Mouse (Mus musculus) CH12.LX (cell line): ENCODE data around the gene Setd2. TPM values are rescaled to one million over a fixed set of nuclear protein-coding genes. Genes with fewer than 3 reads are reported as not detected.

Experiments used
- DNase-seq: peaks from one replicate; pipeline ENCODE4 v3.0.0-alpha.2; 2013; ENCODE audit errors: extremely low read depth
- H3K27ac ChIP-seq: 2 replicates; pipeline ENCODE4 v1.5.1; 2012; ENCODE audit warnings: low read depth, mild to moderate bottlenecking, control low read depth, moderate library complexity; ENCODE audit not compliant: insufficient read depth
- H3K27me3 ChIP-seq: replicated peaks from 2 replicates; pipeline ENCODE3; 2012; ENCODE audit warnings: inconsistent platforms
- H3K36me3 ChIP-seq, 2 experiments: replicated peaks in 1 of 2; 2 replicates each; pipeline versions ENCODE3 to v1.6.1; 2012; ENCODE audit warnings: inconsistent platforms in 1 of 2, low read length in 1 of 2, mild to moderate bottlenecking in 1 of 2, mixed read lengths in 1 of 2, moderate library complexity in 1 of 2; ENCODE audit not compliant: control insufficient read depth in 1 of 2, insufficient read depth in 1 of 2
- H3K4me1 ChIP-seq, 2 experiments: 2 replicates each; pipeline ENCODE4 v1.6.1; 2012; ENCODE audit warnings: inconsistent platforms in 1 of 2, moderate library complexity in 1 of 2; ENCODE audit not compliant: insufficient read depth in 2 of 2, control insufficient read depth in 1 of 2
- H3K4me2 ChIP-seq: 2 replicates; pipeline ENCODE4 v1.6.1; 2012; ENCODE audit warnings: low read depth, mild to moderate bottlenecking, control low read depth; ENCODE audit not compliant: poor library complexity, insufficient read depth, severe bottlenecking
- H3K4me3 ChIP-seq, 3 experiments: fragments of 150-350 bp in 1 of 3; sonication (generic) in 1 of 3; replicated peaks in 1 of 3; 2 replicates each; pipeline versions ENCODE3 to v1.5.1; 2011 to 2012; ENCODE audit warnings: low read depth in 2 of 3, low read length in 2 of 3, mild to moderate bottlenecking in 2 of 3, moderate library complexity in 2 of 3, control low read depth in 1 of 3, improper control_type of control experiment in 1 of 3, inconsistent platforms in 1 of 3, mixed read lengths in 1 of 3; ENCODE audit not compliant: poor library complexity in 1 of 3
- H3K79me2 ChIP-seq: replicated peaks from 2 replicates; pipeline ENCODE4 v1.6.1; 2012; ENCODE audit warnings: mild to moderate bottlenecking, moderate library complexity; ENCODE audit not compliant: control insufficient read depth, poor library complexity, insufficient read depth, severe bottlenecking; ENCODE audit errors: extremely low read depth
- H3K9ac ChIP-seq: 2 replicates; pipeline ENCODE4 v1.6.1; 2012; ENCODE audit warnings: low read depth, mild to moderate bottlenecking, control low read depth, moderate library complexity; ENCODE audit not compliant: insufficient read depth
- H3K9me3 ChIP-seq: replicated peaks from 2 replicates; pipeline ENCODE3; 2012; ENCODE audit warnings: low read length, inconsistent platforms, mixed read lengths
- BHLHE40 ChIP-seq: IDR thresholded peaks from 2 replicates; pipeline ENCODE4 v1.6.1; 2011; ENCODE audit warnings: mild to moderate bottlenecking, low read depth, low read length, improper control_type of control experiment
- CHD1 ChIP-seq: IDR thresholded peaks from 2 replicates; pipeline ENCODE4 v1.6.1; 2012; ENCODE audit warnings: low read depth, low read length, improper control_type of control experiment, inconsistent platforms
- ELF1 ChIP-seq: IDR thresholded peaks from 2 replicates; pipeline ENCODE4 v1.6.1; 2014; ENCODE audit warnings: low read depth, mild to moderate bottlenecking, inconsistent platforms, low read length, improper control_type of control experiment
- EP300 ChIP-seq: IDR thresholded peaks from 2 replicates; pipeline ENCODE4 v1.6.1; 2011; ENCODE audit warnings: low read length, improper control_type of control experiment
- ETS1 ChIP-seq: conservative IDR thresholded peaks from 2 replicates; pipeline ENCODE4 v1.6.1; 2012; ENCODE audit warnings: low read depth, mild to moderate bottlenecking, inconsistent platforms, low read length, improper control_type of control experiment, moderate library complexity
- HCFC1 ChIP-seq: IDR thresholded peaks from 2 replicates; pipeline ENCODE4 v1.6.1; 2012; ENCODE audit warnings: low read depth, mild to moderate bottlenecking, inconsistent platforms, low read length, improper control_type of control experiment
- IRF4 ChIP-seq: IDR thresholded peaks from 2 replicates; pipeline ENCODE4 v1.6.1; 2014; ENCODE audit warnings: low read depth, mild to moderate bottlenecking, inconsistent platforms, low read length, improper control_type of control experiment
- KAT2A ChIP-seq: IDR thresholded peaks from 2 replicates; pipeline ENCODE4 v1.6.1; 2012; ENCODE audit warnings: low read length, improper control_type of control experiment, inconsistent platforms; ENCODE audit not compliant: insufficient replicate concordance
- MAFK ChIP-seq: IDR thresholded peaks from 2 replicates; pipeline ENCODE4 v1.6.1; 2011; ENCODE audit warnings: low read length, improper control_type of control experiment; ENCODE audit not compliant: insufficient replicate concordance
- MAX ChIP-seq: IDR thresholded peaks from 2 replicates; pipeline ENCODE4 v1.6.1; 2011; ENCODE audit warnings: low read length, improper control_type of control experiment
- MAZ ChIP-seq: IDR thresholded peaks from 2 replicates; pipeline ENCODE4 v1.6.1; 2012; ENCODE audit warnings: low read depth, mild to moderate bottlenecking, inconsistent platforms, low read length, improper control_type of control experiment, moderate library complexity
- MEF2A ChIP-seq: IDR thresholded peaks from 2 replicates; pipeline ENCODE4 v1.6.1; 2014; ENCODE audit warnings: low read depth, mild to moderate bottlenecking, inconsistent platforms, low read length, improper control_type of control experiment, borderline replicate concordance
- NRF1 ChIP-seq: IDR thresholded peaks from 2 replicates; pipeline ENCODE4 v1.6.1; 2014; ENCODE audit warnings: low read depth, mild to moderate bottlenecking, inconsistent platforms, low read length, improper control_type of control experiment, moderate library complexity
- POLR2AphosphoS2 ChIP-seq: IDR thresholded peaks from 2 replicates; pipeline ENCODE4 v1.6.1; 2011; ENCODE audit warnings: low read depth, low read length, improper control_type of control experiment
- RAD21 ChIP-seq: IDR thresholded peaks from 2 replicates; pipeline ENCODE4 v1.6.1; 2011; ENCODE audit warnings: low read depth, mild to moderate bottlenecking, low read length, improper control_type of control experiment, moderate library complexity
- SIN3A ChIP-seq: IDR thresholded peaks from 2 replicates; pipeline ENCODE4 v1.6.1; 2012; ENCODE audit warnings: low read length, improper control_type of control experiment, inconsistent platforms
- SMC3 ChIP-seq: IDR thresholded peaks from 2 replicates; pipeline ENCODE4 v1.6.1; 2011; ENCODE audit warnings: low read depth, low read length, improper control_type of control experiment
- TBP ChIP-seq: conservative IDR thresholded peaks from 2 replicates; pipeline ENCODE4 v1.6.1; 2011; ENCODE audit warnings: low read depth, low read length, improper control_type of control experiment
- TCF12 ChIP-seq: IDR thresholded peaks from 2 replicates; pipeline ENCODE4 v1.6.1; 2014; ENCODE audit warnings: low read depth, mild to moderate bottlenecking, inconsistent platforms, low read length, improper control_type of control experiment
- UBTF ChIP-seq: IDR thresholded peaks from 2 replicates; pipeline ENCODE4 v1.6.1; 2012; ENCODE audit warnings: low read depth, mild to moderate bottlenecking, inconsistent platforms, low read length, improper control_type of control experiment, moderate library complexity
- USF1 ChIP-seq: IDR thresholded peaks from 2 replicates; pipeline ENCODE4 v1.6.1; 2014; ENCODE audit warnings: low read depth, mild to moderate bottlenecking, inconsistent platforms, low read length, improper control_type of control experiment
- USF2 ChIP-seq: conservative IDR thresholded peaks from 2 replicates; pipeline ENCODE4 v1.6.1; 2011; ENCODE audit warnings: low read depth, low read length, improper control_type of control experiment
- ZC3H11A ChIP-seq: IDR thresholded peaks from 2 replicates; pipeline ENCODE4 v1.6.1; 2012; ENCODE audit warnings: low read depth, mild to moderate bottlenecking, inconsistent platforms, low read length, improper control_type of control experiment
- ZMIZ1 ChIP-seq: IDR thresholded peaks from 2 replicates; pipeline ENCODE4 v1.6.1; 2012; ENCODE audit warnings: low read depth, mild to moderate bottlenecking, inconsistent platforms, low read length, improper control_type of control experiment
- ZNF384 ChIP-seq: IDR thresholded peaks from 2 replicates; pipeline ENCODE4 v1.6.1; 2012; ENCODE audit warnings: low read depth, low read length, improper control_type of control experiment, inconsistent platforms
- dilution Hi-C: fragments of 300-500 bp; cut with MboI; formaldehyde crosslinking; loops from 2 replicates; pipeline ENCODE4 v1.14.3; 2020; ENCODE audit warnings: low sequenced_read_pairs; ENCODE audit not compliant: extremely low pct_unique_long_range_greater_than_20kb, extremely low pct_ligation_motif_present
- in situ Hi-C: fragments of 300-500 bp; cut with MboI; formaldehyde crosslinking; loops from 3 replicates; pipeline ENCODE4 v1.14.3; 2019; ENCODE audit warnings: low sequenced_read_pairs, low pct_ligation_motif_present, low pct_unique_long_range_greater_than_20kb, mixed read lengths
- polyA plus RNA-seq: library from polyadenylated mRNA; unstranded; fragments of >175 nt; gene quantifications from 2 replicates; pipeline ENCODE4 v1.2.1, GENCODE M21; 2012; ENCODE audit warnings: low read depth; ENCODE audit not compliant: insufficient read length
- total RNA-seq, 2 experiments: library from RNA; depleted of rRNA; stranded (reverse); fragments of 300-350 nt in 1 of 2; fragments of >200 nt in 1 of 2; gene quantifications; 2 replicates each; pipeline ENCODE4 v1.2.3; 2012 to 2014

Setd2 gene
- total and polyA plus RNA-seq, 3 experiments, result 35.8 to 87.1 (median 41.6) TPM

DNA sequence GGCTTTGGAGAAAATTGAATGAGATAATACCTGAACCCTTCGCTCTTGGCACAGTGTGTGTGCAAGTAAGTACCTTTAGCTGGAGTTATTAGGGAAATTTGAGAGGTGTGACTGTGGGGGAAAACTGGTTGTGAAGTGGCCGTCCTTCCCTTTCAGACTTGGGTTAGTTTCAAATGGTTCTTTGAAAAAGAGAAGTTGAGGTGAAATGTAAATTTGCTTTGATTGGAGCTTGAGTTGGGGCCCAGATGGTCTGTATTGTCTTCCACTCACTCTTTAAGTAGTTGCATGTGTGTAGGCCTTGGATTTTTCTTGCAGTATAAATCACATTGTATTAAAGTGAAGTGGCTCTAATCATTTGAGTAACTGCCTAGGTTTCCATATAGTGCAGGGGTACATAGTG is 2.7 kb downstream of the Setd2 start:
- dilution Hi-C loops, result no loop called here
- TF ChIP-seq SIN3A (0 out of 2 replicates have a peak, but pooled peaks have one; percentile 33), MEF2A (no peak), UBTF (no peak), SMC3 (no peak), EP300 (peak; percentile 46; the same call in 1 of the 2 replicates), ELF1 (no peak), ETS1 (0 out of 2 replicates have a peak, but pooled peaks have one; percentile 10), NRF1 (no peak), MAFK (0 out of 2 replicates have a peak, but pooled peaks have one; percentile 7), CHD1 (no peak), USF1 (no peak), RAD21 (no peak), TCF12 (0 out of 2 replicates have a peak, but pooled peaks have one; percentile 15), MAZ (peak; percentile 65; the same call in 1 of the 2 replicates), IRF4 (peak; percentile 47), MAX (peak; percentile 44; the same call in 1 of the 2 replicates), BHLHE40 (0 out of 2 replicates have a peak, but pooled peaks have one; percentile 23)
- peak; percentile 51 for DNase-seq
- Histone ChIP-seq H3K4me3 (no peak overlapping the region), H3K79me2 (peaks cover 73% of the 10 kb centered on the region), H3K4me2 (peak overlapping the region; percentile 80), H3K27me3 (no peaks in the 10 kb centered on the region), H3K9me3 (no peaks in the 10 kb centered on the region), H3K36me3 (peaks cover 0 to 41% of the 10 kb centered on the region in 2 experiments), H3K4me1 (peaks cover 12 to 51% of the 10 kb centered on the region in 2 experiments), H3K9ac (peak overlapping the region; percentile 27; the same call in 1 of the 2 replicates), H3K27ac (peak overlapping the region; percentile 30; the same call in 1 of the 2 replicates)
- in situ Hi-C loops, result no loop called here

DNA sequence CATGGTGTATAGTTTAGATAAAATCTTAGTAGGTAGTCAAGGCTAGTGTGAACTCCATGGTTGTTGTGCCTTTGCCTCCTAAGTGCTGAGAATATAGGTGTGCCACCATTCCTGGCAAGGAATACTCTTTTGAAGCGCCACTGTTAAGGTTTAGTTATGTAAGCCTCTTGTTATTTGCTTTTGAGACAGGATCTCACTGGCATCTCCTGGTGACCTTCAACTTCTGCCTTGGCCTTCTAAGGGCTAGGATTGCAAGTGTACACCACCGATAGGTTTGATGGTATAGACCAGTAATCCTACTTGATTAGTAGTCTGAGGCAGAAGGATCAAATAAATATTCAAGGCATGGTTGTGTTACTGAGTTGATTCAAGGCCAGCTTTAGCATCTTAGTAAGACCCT is 4.2 kb downstream of the Setd2 start:
- H3K9ac ChIP-seq, result no peak overlapping the region
- H3K4me1 ChIP-seq, result peaks cover 12 to 51% of the 10 kb centered on the region in 2 experiments
- no peak for DNase-seq
- dilution Hi-C loops (no loop called here), in situ Hi-C loops (no loop called here)
- peaks cover 86% of the 10 kb centered on the region for H3K79me2 ChIP-seq
- TF ChIP-seq NRF1, result no peak
- no peak for TF ChIP-seq ZMIZ1
- no peak for TF ChIP-seq ZC3H11A
- TF ChIP-seq MAZ, result no peak
- no peak for TF ChIP-seq MAX
- no peak for TF ChIP-seq TBP
- no peak for TF ChIP-seq ZNF384
- no peak for TF ChIP-seq POLR2AphosphoS2
- TF ChIP-seq HCFC1, result no peak
- no peak for TF ChIP-seq SIN3A
- no peak for TF ChIP-seq RAD21
- TF ChIP-seq USF2, result no peak
- no peak for TF ChIP-seq KAT2A
- TF ChIP-seq ETS1, result no peak
- no peak for TF ChIP-seq UBTF
- no peak overlapping the region for H3K27ac ChIP-seq
- H3K4me3 ChIP-seq, result no peak overlapping the region
- no peaks in the 10 kb centered on the region for H3K9me3 ChIP-seq
- H3K36me3 ChIP-seq, result peaks cover 0 to 50% of the 10 kb centered on the region in 2 experiments
- H3K4me2 ChIP-seq, result no peak overlapping the region
- H3K27me3 ChIP-seq, result no peaks in the 10 kb centered on the region
